Mouse (Mus musculus): Measurements from ENCODE around the gene Nr1d1.
A peak's percentile ranks its signal among the peaks of the same experiment; 100 is the strongest.
"Not testable (repeated sequence)": the region's sequence is repeated elsewhere in the genome, so short reads cannot be mapped to it uniquely, and the experiment has no call there.

Gene Nr1d1

DNA sequence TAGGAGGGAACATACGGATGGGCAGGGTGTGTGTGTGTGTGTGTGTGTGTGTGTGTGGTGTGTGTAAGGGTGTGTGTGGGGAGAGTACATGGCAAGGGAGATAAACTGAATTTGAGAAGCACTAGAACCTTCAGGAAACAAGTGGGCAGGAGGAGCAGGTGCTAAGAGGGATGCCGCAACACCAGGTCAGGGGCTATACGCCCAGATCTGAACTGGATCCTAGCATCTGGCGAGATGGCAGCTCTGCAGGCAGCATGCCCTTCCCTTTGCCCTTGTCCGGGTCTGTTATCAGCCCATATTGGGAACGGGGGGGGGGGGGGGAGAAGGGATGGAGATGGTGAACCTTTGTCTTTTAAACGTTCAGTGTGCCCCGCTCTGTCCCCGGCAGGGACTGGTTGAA is 36.2 kb downstream of the Nr1d1 start:
- no peak for DNase-seq (ENCODE audit: low read depth, low spot score)

DNA sequence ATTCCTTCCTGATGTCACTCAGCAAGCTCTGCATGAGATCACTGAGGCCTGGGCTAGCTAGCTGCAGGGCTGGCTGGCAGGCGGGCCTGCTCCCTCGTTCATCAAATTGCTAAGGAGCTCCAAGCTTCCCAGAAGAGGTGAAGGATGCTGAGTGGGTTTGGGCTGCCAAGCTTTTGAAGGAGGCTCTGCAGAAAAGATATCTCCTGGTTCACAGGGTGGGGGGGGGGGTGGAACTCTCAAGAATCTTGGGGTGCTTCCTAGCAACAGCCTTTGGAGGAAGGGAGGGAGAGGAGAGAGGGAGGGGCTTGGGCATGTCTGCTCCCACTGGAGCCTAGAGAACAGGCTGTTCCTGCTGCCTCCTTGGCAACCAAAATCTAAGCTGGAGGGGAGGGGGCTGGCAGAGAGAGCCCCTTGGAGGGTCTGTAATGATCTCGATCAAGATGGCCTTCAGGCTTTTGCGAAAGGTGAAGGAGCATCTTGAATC is 36.7 kb downstream of the Nr1d1 start:
- no peak for DNase-seq (ENCODE audit: low read depth, low spot score)

DNA sequence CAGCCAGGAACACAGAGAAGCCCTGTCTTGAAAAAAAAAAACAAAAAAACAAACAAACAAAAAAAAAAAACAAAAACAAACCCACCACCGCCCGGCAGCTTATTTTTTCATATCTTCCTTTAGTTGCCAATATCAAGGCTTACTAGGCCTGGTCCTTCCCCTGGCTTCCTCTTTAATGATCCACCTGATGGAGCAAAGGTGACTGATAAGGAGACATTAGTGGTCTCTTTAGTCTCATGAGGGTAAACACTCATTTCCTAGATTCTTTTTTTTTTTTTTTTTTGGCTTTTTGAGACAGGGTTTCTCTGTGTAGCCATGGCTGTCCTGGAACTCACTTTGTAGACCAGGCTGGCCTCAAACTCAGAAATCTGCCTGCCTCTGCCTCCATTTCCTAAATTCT is 37.9 kb downstream of the Nr1d1 start:
- not testable (repeated sequence) for DNase-seq (ENCODE audit: low read depth, low spot score)

DNA sequence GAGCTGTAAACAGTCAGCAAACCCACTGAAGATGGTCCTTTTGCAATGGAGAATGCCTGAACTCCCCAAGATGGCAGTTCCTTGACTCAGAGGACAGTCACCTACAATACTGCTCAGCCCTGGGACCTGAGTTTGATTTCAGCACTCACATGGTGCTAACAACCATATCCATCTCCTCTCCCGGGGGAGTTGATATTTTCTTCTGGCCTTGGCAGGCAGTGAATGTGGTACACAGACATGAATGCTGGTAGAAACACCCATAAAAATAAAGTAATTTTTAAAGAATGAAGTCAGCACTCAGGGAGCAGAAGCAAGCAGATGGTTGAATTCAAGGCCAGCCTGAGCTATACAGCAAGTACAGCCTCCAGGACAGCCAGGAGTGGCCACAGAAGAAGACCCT is 39.0 kb downstream of the Nr1d1 start:
- peak; percentile 67 for DNase-seq (ENCODE audit: low read depth, low spot score)

DNA sequence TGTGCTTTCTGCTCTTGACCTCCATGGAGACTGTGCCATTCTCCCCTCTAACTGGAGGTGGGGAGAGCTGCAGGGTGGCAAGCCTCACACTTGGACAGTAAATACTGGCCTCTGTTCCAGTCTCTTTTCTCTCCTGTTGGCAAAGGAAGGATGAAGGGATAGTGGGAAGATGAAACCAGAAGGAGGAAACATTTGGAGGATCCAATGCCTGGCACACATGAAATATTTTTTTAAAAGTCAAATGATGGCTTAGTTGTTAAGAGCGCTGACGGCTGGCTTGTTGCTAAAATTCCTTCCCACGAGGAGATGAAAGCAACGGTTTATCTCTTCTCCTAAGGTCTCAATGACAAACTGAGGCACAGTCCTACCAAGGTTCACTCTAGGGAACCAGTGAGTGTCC is 40.0 kb downstream of the Nr1d1 start:
- no peak for DNase-seq (ENCODE audit: low read depth, low spot score)

DNA sequence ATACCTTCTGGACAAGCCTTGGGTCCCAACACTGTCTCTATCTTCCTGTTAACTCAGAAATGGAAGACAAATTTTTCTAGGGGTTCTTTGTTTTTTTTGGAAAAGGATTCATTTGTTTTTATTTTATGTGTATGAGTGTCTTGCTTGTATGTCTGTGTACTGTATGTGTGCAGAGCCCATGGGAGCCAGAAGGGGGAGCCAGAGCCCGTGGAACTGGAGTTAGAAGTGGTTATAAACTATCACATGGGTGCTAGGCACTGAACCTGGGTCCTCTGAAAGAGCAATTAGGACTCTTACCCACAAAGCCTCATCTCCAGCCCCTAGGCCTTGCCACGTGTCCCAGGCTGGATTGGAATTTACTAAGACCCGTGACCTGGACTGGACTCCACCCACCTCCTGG is 41.1 kb downstream of the Nr1d1 start:
- DNase-seq (ENCODE audit: low read depth, low spot score), result no peak

DNA sequence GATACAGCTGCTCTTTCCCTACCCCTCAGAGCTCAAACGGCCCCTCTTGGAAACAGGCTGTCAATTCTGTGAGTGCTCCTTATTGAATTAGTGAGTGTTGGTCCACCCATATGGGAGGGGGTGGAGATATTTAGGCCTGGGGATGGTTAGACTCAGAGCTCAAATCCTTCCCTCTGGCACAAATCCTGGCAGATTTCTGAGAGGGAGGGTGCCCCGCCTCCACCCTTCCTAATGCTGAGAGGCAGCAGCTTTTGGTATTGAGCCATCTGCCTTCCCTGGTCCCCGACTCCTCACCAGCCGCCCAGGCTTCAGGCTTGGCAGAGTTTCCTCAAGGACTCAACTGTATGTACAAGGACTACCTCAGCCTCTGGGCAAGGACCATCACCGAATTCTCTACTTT is 44.0 kb downstream of the Nr1d1 start:
- peak; percentile 65 for DNase-seq (ENCODE audit: low read depth, low spot score)

DNA sequence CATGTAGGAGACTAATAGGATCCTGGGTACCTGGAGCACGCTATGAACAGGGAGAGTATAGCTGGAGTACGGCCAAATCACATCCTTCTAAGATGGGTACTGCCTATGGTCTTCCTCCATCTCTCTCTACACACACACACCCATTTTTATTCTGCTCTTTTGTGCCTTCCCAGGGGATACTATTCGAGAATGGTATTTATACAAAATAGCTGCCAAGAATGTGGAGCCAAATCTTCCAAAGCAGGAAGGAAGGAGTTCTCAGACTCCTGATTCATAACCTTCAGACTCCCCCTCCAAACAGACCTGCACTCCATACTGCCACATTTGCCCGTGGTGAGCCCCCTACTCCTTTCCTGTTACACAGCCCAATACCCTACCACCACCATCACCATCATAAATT is 44.4 kb downstream of the Nr1d1 start:
- peak; percentile 68 for DNase-seq (ENCODE audit: low read depth, low spot score)

DNA sequence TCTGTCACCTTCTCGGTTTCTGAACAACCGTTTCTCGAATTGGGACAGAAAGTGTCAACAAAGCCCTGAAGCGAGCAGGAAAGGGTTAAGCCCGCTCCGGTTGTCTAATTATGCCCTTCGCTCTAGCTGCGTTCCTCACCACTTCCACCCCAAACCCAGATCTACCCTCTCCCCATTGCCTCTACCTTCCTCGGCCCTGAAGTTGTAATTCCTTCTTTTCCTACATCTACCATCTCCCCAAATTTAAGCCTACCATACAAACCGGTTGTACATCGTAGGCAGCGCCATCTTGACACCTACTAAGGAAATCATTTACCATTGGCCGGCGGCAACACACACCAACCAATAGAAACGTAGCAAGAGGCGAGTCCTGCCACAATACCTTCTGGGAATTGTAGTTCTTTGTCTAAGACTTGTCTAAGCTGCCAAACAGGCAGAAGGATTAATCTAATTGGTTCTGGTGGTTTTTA is 46.0 kb downstream of the Nr1d1 start, which contains the start of gene Med24:
TSS of gene Med24 (minus strand) at position 317 of the 470 bp plus-strand sequence.
- peak; percentile 97 for DNase-seq (ENCODE audit: low read depth, low spot score)

DNA sequence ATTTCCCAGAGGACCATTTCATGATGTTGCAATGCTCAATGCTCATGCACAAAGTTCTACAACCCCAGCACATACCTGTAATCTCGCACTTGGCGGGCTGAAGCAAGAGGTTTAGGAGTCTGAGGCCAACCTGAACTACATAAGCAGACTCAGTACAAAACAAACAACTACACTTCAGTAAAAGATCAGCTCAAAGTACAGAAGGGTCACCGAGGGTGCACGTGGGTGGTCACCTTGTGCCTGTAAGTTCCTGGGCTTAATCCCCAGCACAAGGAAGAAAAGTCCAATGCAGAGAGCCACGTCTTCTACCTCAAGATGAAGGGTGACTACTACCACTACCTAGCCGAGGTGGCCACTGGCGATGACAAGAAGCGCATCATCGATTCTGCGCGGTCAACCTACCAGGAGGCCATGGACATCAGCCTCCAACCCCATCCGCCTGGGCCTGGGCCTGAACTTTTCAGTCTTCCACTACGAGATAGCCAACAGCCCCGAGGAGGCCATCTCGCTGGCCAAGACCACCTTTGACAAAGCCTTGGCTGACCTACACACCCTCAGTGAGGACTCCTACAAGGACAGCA is 49.1 kb downstream of the Nr1d1 start:
- no peak for DNase-seq (ENCODE audit: low read depth, low spot score)

DNA sequence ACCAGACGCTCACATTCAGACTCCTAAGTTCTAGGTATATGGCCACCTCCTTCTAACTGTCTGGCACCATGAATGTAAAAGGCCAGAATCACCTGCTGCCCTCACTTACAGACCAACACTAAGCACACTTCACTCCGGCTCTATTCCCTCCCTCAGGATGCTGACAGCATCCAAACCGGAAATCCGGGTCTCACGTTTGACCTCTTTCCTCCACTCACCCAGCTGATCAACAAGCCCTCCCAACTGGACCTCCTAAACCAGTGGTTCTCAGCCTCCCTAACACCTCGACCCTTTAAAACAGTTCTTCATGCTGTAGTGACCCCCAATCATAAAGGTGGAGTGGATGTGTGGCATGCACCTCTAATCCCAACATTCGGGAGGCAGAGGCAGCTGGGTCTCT is 52.0 kb downstream of the Nr1d1 start:
- no peak for DNase-seq (ENCODE audit: low read depth, low spot score)

DNA sequence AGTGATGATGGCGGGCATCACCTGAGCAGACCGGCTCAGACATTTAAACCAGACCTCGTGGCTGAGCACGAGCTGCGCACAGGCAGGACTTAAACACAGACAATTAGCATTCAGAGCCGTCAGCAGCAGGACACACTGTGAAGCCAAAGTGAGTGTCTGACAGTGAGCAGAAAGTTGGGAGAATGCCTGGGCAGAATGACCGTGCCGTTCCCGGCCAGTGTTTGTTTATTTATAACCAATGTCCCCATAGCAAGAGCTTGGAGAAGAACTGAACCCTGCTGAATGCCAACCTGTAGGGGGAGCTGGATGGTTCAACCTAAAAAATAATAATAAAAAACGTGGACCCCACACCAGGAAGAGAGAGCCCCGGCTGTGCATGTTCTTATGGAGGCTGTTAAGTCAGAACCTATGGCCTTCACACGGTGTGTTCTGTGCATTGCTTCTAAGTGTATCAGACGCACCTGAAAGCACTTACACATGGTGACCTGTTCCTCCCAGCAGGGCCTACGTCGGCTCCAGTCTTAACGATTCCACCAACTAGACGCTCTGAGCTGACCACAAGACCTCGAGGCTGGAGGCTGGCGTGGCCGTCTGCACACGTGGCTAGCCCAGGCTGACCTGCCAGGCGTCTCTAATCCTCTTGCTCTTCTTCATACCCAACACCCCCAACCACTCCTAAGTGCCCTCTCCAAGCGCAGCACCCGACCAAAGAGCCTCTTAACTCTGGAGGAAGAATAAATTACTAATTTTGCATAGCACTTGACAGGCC is 53.5 kb downstream of the Nr1d1 start:
- peak; percentile 65 for DNase-seq (ENCODE audit: low read depth, low spot score)

DNA sequence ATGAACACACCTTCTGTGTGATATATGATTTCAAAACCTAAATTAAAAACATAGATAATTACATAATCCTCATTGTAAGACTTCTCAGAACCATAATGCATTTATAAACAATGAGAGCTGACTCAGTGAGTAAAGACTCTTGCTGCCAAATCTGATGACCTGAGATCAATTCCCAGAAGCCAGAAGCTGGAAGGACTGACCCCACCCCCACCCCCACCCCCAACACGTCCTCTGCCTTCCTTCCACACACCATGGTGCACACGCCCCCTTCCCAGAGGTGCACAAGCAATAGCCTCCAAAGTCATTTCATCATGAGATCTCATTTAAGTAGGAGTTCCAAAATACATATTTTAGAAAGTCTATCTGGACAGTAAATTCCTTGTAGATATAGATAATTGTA is 54.4 kb downstream of the Nr1d1 start:
- DNase-seq (ENCODE audit: low read depth, low spot score), result no peak
